ENCODE assay signal across 8 mouse cellular contexts in genomic region chr2:174326481-174326880, GRCm38 (mm10). TPM values are rescaled to one million over a fixed set of nuclear protein-coding genes. Genes with fewer than 3 reads are reported as not detected.
DNase-seq lines count a peak whose midpoint lies in the region; ATAC-seq and TF ChIP-seq lines count a peak whose summit lies in the region.

No protein-coding gene starts in this region.

- peak overlapping the region; percentile 95 for H3K4me3 ChIP-seq in lung, embryonic 16.5 days (ENCODE audit: low read length)
- H3K4me3 ChIP-seq in embryonic fibroblast, embryonic 13.5 days (ENCODE audit: insufficient read depth, low read length) = peak overlapping the region; percentile 30
- H3K4me3 ChIP-seq in limb, embryonic 13.5 days = peak overlapping the region; percentile 97
- peak overlapping the region; percentile 99 for H3K4me3 ChIP-seq in stomach, embryonic 14.5 days (ENCODE audit: low read depth, low read length)
- H3K4me3 ChIP-seq in cerebellum, adult 2 months (replicated peaks; ENCODE audit: insufficient read depth, low read depth, low read length) = no peak overlapping the region

- no peaks in the 10 kb centered on the region for H3K36me3 ChIP-seq in lung, embryonic 16.5 days (ENCODE audit: control insufficient read depth, insufficient read depth, low read length)
- peaks cover 20% of the 10 kb centered on the region for H3K36me3 ChIP-seq in limb, embryonic 13.5 days
- H3K36me3 ChIP-seq in stomach, embryonic 14.5 days (ENCODE audit: control insufficient read depth, insufficient read depth, low read length) = no peaks in the 10 kb centered on the region

- no peak for TF ChIP-seq CTCF in embryonic fibroblast, embryonic 13.5 days (IDR thresholded peaks at IDR 0.05; ENCODE audit: borderline replicate concordance, insufficient read depth, low read length)
- no peak for TF ChIP-seq CTCF in cerebellum, adult 2 months (IDR thresholded peaks at IDR 0.05; ENCODE audit: borderline replicate concordance, insufficient read depth, low read depth, low read length)

- peaks cover 7% of the 10 kb centered on the region; the same call in 1 of the 2 replicates for H3K9me3 ChIP-seq in lung, embryonic 16.5 days (ENCODE audit: control insufficient read depth, low read length)
- H3K9me3 ChIP-seq in limb, embryonic 13.5 days = peaks cover 4% of the 10 kb centered on the region; the same call in 1 of the 2 replicates
- H3K9me3 ChIP-seq in stomach, embryonic 14.5 days (ENCODE audit: control insufficient read depth, low read depth, low read length) = no peaks in the 10 kb centered on the region

- no peak for DNase-seq in lung, postnatal 25 days (ENCODE audit: low spot score)
- DNase-seq in adrenal gland, adult 8-10 months = no peak
- DNase-seq in layer of hippocampus, postnatal 10 days (ENCODE audit: low spot score in 2 of 2) = no peak
- DNase-seq in cerebellum, adult 2 months = no peak

- no peak for TF ChIP-seq POLR2A in embryonic fibroblast, embryonic 13.5 days (IDR thresholded peaks at IDR 0.05; ENCODE audit: low read depth, low read length)
- no peak for TF ChIP-seq POLR2A in cerebellum, adult 2 months (IDR thresholded peaks at IDR 0.05; ENCODE audit: borderline replicate concordance, insufficient read depth, low read length)

- no peak for ATAC-seq in lung, embryonic 16.5 days (ENCODE audit: low read depth)
- no peak for ATAC-seq in limb, embryonic 13.5 days (ENCODE audit: low FRiP score, low read depth)
- no peak for ATAC-seq in stomach, embryonic 14.5 days (ENCODE audit: insufficient number of reproducible peaks, insufficient read depth, low FRiP score, low read depth)

- H3K27me3 ChIP-seq in lung, embryonic 16.5 days (ENCODE audit: control insufficient read depth, insufficient read depth, low read depth, low read length) = no peaks in the 10 kb centered on the region
- H3K27me3 ChIP-seq in limb, embryonic 13.5 days = no peaks in the 10 kb centered on the region
- no peaks in the 10 kb centered on the region for H3K27me3 ChIP-seq in stomach, embryonic 14.5 days (ENCODE audit: control insufficient read depth, insufficient read depth, low read length)
- H3K27me3 ChIP-seq in cerebellum, adult 2 months (ENCODE audit: control insufficient read depth, insufficient read depth, low read length) = no peaks in the 10 kb centered on the region

- no peak overlapping the region for H3K27ac ChIP-seq in lung, embryonic 16.5 days (ENCODE audit: low read length)
- no peak overlapping the region for H3K27ac ChIP-seq in embryonic fibroblast, embryonic 13.5 days (ENCODE audit: insufficient read depth, low read length)
- no peak overlapping the region for H3K27ac ChIP-seq in limb, embryonic 13.5 days
- no peak overlapping the region for H3K27ac ChIP-seq in stomach, embryonic 14.5 days (ENCODE audit: low read length)
- no peak overlapping the region for H3K27ac ChIP-seq in cerebellum, adult 2 months (ENCODE audit: insufficient read depth, low read length)

- H3K9ac ChIP-seq in lung, embryonic 16.5 days (ENCODE audit: low read length) = peak overlapping the region; percentile 100
- peak overlapping the region; percentile 100; the same call in 1 of the 2 replicates for H3K9ac ChIP-seq in limb, embryonic 13.5 days
- no peak overlapping the region for H3K9ac ChIP-seq in stomach, embryonic 14.5 days (replicated peaks; ENCODE audit: low read depth, low read length)

- 60% methylated on average over 8 of the region's 8 CpGs for WGBS in lung, embryonic 16.5 days
- 56% methylated on average over 8 of the region's 8 CpGs for WGBS in limb, embryonic 13.5 days
- 64% methylated on average over 8 of the region's 8 CpGs for WGBS in stomach, embryonic 14.5 days
- WGBS in cerebellum, adult 2 months = 69% methylated on average over 8 of the region's 8 CpGs

- peaks cover 5% of the 10 kb centered on the region; the same call in 1 of the 2 replicates for H3K4me1 ChIP-seq in lung, embryonic 16.5 days (replicated peaks; ENCODE audit: control insufficient read depth, insufficient read depth, low read length)
- no peaks in the 10 kb centered on the region for H3K4me1 ChIP-seq in embryonic fibroblast, embryonic 13.5 days (ENCODE audit: control insufficient read depth, insufficient read depth, low read length)
- H3K4me1 ChIP-seq in limb, embryonic 13.5 days = peaks cover 17% of the 10 kb centered on the region
- peaks cover 6% of the 10 kb centered on the region; the same call in 1 of the 2 replicates for H3K4me1 ChIP-seq in stomach, embryonic 14.5 days (ENCODE audit: control insufficient read depth, insufficient read depth, low read length)
- H3K4me1 ChIP-seq in cerebellum, adult 2 months (ENCODE audit: control insufficient read depth, insufficient read depth, low read length) = 0 out of 2 replicates have a peak, but pooled peaks cover 3% of the 10 kb centered on the region

- H3K4me2 ChIP-seq in lung, embryonic 16.5 days (ENCODE audit: low read depth, low read length) = peak overlapping the region; percentile 68
- H3K4me2 ChIP-seq in limb, embryonic 13.5 days (replicated peaks) = peak overlapping the region; percentile 80
- H3K4me2 ChIP-seq in stomach, embryonic 14.5 days (replicated peaks; ENCODE audit: low read depth, low read length) = peak overlapping the region; percentile 70

RNA-seq across cellular contexts. Expression of gene Gm20721, which starts 20.0 kb away (rescaled TPM):
- polyA plus RNA-seq in lung, embryonic 16.5 days (2015; fragmentation: Nextera tagmentation; extraction: Ambion mirVana) = 16.9 and 55.8 TPM in 2 replicates
- 4.3 and 10.6 TPM in 2 replicates for polyA plus RNA-seq in embryonic fibroblast, embryonic 13.5 days (2011; ENCODE audit: insufficient read length, low read depth, missing spikeins)
- polyA plus RNA-seq in limb, embryonic 13.5 days (2015; fragmentation: Nextera tagmentation; extraction: Ambion mirVana) = 21.5 and 25.3 TPM in 2 replicates
- 6.9 and 7.2 TPM in 2 replicates for polyA plus RNA-seq in stomach, embryonic 14.5 days (2014; fragmentation: Nextera tagmentation; extraction: Ambion mirVana)
- total RNA-seq in adrenal gland, adult 8-10 months (2022) = 1 to 10 TPM; 1.6 to 2.7 (median 2.3) TPM
- total RNA-seq in layer of hippocampus, postnatal 10 days (2021) = 1 to 10 TPM; 1.3 to 1.9 TPM
- 0.06 and 0.07 TPM in 2 replicates for polyA plus RNA-seq in cerebellum, adult 2 months (2012; rRNA removed)

RNA-seq across cellular contexts. Expression of gene Gnas, which starts 42.4 kb away (rescaled TPM):
- 1,083 and 1,573 TPM in 2 replicates for polyA plus RNA-seq in lung, embryonic 16.5 days (2015; fragmentation: Nextera tagmentation; extraction: Ambion mirVana)
- polyA plus RNA-seq in embryonic fibroblast, embryonic 13.5 days (2011; ENCODE audit: insufficient read length, low read depth, missing spikeins) = 1,063 and 1,076 TPM in 2 replicates
- 1,943 and 1,947 TPM in 2 replicates for polyA plus RNA-seq in limb, embryonic 13.5 days (2015; fragmentation: Nextera tagmentation; extraction: Ambion mirVana)
- 1,470 and 1,806 TPM in 2 replicates for polyA plus RNA-seq in stomach, embryonic 14.5 days (2014; fragmentation: Nextera tagmentation; extraction: Ambion mirVana)
- total RNA-seq in adrenal gland, adult 8-10 months (2022) = 1,000 to 10,000 TPM; 2,052 to 2,625 (median 2,313) TPM
- total RNA-seq in layer of hippocampus, postnatal 10 days (2021) = 1,000 to 10,000 TPM; 1,824 to 1,870 TPM
- polyA plus RNA-seq in cerebellum, adult 2 months (2012; rRNA removed) = 2,758 and 2,923 TPM in 2 replicates
